Mouse (Mus musculus) kidney, adult 8-10 months (tissue): ENCODE measurements around the gene Ttc39b.
"Not testable (repeated sequence)": the region's sequence is repeated elsewhere in the genome, so short reads cannot be mapped to it uniquely, and the experiment has no call there.

Experiments used
- DNase-seq, 2 experiments: peaks; one replicate each; pipeline ENCODE4 v3.0.0; 2022

The Ttc39b gene

DNA sequence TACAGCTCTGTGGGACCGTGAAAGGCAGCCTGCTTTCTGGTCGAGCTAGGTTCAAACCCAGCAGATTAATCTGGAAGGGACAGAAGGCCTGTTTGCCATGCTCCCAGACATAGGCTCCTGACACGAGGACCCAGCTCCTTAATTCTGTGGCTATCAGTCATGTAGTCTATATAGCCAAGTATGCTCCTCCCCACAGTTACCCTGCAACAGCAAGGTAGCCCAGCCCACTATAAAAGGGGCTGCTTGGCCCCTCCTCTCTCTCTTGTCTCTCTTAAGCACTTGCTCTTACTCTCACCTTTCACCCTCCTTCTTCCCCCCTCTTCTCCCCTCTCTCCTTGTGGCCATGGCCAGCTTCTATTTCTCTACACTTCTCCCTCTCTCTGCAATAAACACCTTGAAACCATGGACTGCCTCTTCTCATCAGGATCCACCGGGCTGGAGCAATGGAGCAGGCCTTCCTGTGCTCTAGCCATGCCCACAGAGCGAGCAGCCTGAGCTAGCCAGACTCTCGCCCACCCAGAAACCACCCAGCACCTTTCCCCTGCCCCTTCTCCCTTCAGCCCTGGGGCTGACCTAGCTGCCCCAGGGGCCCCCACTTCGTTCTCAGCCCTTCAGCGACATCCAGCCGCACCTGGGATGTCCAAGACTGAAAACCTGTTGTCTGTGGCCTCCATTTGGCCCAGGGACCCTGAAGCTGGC lies 51.0 kb downstream of the Ttc39b start:
- no peak for DNase-seq

DNA sequence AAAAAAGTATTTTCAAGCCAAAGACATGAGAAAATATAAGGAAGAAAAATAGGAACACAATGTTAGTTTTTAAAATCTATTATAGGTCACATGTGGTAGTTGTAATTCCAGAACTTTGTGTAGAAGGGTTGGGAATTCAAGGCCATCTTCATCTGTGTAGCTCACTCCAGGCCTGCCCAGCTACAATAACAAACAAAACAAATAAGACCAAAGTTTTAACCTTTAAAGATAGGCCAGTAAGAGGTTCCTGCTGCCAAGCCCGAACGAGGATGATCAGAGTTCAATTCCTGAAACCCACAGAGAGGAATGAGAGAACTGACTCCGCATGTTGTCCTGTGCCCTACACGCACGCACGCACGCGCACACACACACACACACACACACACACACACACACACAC lies 53.6 kb downstream of the Ttc39b start:
- DNase-seq, result no peak

DNA sequence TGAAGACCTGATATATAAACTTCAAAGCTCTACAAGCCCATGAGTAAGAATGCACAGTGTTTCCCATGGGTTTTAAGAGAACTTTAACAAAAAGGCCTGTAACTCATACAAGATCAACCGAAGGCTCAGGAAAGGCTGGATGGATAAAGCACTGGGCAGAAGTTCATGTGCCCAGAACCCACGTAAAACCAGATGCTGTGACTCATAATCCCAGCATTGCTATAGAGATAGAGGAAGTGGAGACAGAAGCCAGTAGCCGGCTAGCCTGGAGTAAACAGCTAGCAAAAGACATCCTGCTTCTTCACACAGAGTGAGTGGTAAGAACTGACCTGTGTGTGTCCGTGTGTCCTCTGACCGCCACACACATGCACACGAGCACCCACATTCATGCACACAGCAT lies 54.4 kb downstream of the Ttc39b start:
- DNase-seq, result no peak

DNA sequence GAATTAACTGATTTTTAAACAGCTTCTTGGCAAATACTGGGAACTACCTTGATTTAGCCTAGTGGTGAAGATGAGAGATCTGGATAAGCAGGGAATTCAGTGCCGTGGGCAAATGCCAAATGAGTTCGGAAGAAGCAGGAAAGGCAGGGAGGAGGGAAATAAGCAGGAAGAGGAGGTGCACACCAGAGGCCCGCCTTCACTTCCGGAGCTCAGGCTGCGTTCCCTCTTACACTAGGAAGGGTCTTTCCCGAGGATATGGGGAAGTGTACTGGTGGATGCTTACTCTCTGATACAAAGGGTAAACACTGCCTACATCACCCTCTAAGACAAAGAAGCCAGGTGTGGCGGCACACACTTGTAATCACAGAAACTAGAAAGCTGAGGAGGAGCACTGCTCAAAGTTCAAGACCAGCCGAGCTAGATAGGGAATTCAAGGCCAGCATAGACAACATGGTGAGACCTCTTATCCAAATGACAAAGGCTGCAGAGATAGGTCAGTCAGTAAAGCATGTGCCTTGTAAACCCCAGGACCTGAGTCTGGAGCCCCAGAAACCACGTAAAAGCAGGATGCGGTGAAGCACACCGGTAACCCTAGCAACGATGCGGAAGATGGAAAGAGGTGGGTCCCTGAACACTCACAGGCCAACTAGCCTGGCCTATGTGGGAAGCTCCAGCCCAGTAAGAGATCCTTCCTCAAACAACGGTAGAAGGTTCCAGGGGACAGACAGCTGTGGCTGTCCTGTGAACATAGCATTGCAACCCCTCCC lies 57.9 kb downstream of the Ttc39b start:
- no peak for DNase-seq

DNA sequence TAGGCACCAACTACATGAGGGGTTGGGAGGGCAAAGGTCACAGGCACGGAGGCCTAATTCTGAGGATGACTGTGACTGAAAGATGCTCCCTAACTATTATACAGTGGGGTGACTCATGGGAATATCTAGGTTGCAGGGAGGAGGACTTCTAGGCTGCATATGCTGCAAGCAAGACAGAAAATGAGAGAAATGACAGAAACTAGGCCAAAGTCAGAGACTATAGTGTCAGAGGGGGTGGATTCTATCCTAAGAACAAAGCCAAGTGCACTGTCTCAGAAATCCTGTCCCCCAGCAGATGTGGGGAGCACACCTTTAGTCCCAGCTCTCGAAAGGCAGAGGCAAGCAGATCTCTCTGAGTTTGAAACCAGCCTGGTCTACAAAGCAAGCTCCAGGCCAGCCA lies 59.2 kb downstream of the Ttc39b start:
- no peak for DNase-seq

DNA sequence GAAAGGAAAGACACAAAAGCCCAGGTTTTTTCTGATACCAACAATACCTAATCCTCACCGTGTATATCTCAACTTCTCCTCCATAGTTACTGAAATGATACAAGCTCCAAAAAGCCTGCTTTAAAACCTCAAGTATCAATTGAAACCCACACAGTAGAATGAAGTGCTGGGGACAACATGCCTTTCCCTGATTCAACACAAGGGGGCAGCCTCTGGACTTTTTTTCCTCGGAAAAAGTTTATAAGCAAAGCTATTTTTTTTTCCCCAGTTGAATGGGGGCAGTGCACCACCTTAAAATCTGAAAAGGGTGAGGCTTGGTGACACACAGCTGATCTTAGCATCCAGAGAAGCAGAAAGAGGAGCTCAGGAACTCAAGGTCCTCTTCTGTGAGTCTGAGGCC lies 62.1 kb downstream of the Ttc39b start:
- peak in 1 of 2 experiments; percentile 26 for DNase-seq

DNA sequence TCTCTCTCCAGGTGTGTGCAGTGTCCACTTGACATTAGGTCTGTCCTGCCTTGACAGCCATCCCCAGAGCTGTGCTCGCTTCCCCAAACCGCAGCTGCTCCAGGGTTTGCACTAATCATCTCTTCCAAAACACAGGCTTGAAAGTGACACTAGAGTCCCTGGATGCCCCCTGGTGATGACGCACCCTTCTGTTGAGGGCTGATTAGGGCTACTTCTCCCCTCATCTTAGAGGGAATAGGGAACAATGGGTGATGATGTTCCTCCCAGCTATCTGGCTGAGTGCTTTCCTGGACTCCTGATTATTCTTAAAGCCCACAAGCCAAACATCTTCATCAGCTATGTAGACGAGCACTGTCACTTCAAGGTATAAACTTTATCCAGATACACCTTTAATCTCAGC lies 64.4 kb downstream of the Ttc39b start:
- DNase-seq, result no peak

DNA sequence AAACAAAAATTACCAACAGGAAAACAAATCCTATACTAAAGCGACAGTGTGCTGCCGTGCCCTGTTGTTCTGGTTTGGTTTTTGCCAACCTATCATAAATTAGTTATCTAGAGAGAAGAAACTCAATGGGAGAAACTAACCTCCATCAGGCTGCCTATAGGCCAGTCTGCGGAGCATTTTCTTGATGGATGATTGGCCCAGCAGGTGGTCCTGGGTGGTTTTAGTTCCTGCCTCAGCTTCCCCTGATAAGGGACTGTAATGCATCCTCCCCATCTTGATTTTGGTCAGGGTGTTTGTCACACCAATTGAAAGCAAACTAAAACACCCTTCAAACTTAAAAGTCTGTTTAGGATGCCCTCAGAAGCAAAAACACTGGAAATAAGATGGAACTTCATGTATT lies 65.8 kb downstream of the Ttc39b start:
- no peak for DNase-seq

DNA sequence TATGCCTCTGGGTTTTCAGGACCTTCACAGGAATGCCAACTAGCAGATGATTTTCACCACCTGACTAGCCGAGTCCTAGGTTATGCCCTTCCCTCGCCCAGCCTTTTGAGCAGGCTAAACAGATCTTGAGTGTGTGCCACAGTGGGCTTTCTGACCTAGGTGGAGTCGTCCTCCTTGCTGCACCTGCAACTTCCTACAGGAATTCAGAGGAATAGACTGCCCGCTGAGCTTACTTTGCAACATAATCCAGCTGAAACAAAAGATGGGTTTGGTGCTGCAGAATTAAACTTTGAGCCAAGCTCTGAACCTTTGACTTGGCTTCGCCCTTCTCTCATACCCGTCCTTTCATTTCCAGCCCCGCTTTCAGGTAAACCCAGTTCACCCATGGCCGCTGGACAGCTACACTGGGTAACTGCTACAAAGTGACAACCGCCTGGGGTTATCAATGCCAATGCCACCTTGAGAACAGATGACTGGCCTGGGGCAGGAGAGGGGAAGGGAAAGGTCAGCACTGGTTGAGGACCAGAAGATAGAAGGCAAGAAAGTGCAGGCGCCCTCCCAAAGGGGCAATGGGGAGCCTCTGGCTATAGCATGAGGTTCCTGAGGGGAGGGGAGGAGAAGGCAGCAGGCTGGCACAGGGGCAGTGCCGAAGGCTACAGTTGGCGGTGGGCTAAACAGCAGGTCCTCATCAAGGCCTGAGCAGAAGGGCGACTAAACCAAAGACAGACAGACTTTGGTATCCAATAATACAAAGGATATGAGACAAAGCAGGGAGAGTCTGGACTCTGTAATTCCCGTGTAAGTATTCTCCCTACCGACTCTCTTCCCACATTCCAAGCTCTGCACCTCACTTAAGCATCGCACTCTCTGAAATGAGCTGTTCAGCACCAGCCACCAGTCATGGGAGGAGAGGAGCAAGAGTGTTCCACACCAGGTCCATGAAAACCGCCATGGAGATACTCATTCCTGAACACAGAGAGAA lies 66.5 kb downstream of the Ttc39b start:
- no peak for DNase-seq

DNA sequence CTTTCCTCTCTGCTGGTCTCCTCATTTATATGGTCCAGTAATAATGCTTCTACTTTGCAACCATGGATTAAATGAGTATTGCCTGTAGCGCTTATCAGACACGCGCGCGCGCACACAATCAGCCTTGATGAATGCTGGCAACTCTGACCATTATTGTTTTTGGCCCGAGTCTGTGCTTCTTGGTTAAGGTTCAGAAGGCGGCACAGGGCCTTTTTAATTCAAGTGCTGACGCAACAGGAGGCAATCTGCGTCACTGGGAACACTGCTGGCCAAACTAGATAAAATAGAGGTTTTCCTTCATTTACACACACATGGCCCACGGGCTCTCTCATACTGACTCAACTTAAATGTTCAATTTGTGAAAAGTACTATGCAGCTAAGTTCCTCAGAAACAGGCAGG lies 67.3 kb downstream of the Ttc39b start:
- peak; percentile 28 for DNase-seq

DNA sequence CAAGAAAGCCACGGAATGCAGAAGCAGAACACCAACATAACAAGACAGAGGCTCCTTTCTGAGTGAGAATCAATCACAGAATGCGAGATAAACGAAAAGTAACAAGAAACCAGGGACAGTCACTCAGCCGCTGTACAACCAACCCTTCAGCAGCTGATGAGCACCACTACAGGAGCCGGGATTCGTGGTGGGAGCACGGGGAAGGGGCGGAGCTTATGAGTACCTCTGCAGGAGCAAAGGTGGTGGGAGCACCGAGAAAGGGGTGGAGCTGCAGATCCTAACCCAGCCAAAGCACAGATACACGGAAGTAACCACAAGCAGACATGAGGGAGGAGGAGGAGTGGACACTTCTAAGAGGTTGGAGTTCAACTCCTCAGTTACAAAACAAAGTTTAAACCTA lies 69.1 kb downstream of the Ttc39b start:
- DNase-seq, result no peak

DNA sequence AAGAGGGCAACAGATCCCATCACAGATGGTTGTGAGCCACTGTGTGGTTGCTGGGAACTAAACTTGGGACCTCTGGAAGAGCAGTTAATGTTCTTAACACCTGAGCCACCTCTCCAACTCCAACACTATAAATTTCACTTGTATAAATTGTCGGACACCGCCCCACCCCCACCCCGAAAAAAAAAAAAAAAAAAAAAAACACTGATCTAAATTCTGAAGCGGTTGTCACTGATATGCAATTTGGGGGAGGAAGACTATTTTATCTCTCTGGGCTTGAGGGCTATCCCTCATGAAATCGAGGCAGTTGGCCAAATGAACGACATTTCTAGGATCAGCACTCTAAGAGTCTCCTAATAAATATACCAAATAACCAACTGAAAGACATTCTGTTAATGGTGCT lies 70.4 kb downstream of the Ttc39b start:
- DNase-seq, result no peak

DNA sequence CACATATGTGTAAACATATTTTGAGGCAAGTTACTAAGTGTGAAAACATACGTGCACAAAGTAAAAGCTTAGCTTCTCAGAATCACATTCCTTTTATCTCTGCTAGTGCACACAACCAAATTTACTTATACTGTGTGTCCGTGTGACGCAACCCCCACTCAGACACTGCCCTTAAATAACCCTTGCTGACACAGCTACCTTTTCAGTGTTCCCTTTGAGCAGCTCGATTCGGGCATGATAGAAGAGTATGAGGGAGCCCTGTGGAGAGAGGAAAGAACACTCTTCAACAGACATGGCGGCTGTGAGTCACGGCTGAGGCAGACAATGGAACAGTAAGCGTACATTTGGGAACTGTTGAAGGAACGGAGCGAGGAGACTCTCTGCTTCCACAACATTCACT lies 80.3 kb downstream of the Ttc39b start:
- no peak for DNase-seq

DNA sequence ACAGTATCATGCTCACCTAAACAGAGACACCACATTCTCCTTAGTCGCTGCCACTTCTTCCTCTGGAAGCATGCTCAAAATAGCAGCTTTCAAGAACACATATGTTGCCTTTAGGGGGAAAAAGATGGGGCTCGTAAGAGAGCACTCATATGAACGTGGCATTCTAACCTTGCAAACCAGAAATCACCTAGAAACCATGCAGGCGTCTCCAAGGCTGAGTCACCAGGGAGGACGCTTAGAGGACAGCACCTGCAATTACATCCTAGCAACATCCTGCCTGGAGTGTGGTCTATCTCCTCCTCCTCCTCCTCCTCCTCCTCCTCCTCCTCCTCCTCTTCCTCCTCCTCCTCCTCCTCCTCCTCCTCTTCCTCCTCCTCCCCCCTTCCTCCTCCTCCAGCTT lies 82.4 kb downstream of the Ttc39b start:
- DNase-seq, result no peak

DNA sequence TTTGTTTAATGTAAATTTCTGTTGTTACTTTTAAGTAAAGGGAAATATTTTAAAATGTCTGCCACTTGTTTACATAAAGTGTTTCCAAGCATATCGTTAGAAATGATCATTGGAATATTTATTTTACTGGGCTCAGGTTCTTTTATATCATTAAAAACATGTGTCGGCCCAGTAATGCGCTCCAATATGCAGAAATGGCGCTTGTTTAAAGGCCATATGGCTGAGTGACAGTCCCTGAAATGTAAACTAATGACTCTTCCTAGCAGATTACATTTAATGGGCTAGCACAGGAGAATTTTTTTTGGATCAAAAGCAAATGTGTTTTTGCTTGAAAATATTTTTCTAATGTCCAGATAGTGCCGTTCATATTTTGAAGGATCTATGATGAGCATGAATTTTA lies 86.4 kb downstream of the Ttc39b start:
- DNase-seq, result no peak

DNA sequence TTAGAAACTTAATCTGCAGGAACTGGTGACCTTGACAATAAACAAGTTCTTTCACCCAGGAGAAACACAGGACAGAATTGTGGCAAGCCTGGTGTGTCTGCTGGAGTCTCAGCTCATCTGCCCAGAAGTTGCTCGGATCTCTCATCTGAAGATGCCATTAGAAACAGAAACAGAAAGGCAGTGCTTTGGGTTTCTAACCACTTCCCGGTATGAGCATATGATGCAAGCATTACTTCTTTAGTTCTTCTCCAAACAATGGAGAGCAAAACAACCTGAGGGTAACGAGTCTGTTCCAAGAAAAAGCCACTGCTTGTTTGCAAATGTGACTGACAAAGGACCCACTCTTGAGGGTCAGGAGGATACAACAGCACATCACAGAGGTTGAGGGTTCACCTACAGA lies 88.8 kb downstream of the Ttc39b start:
- not testable (repeated sequence) for DNase-seq

DNA sequence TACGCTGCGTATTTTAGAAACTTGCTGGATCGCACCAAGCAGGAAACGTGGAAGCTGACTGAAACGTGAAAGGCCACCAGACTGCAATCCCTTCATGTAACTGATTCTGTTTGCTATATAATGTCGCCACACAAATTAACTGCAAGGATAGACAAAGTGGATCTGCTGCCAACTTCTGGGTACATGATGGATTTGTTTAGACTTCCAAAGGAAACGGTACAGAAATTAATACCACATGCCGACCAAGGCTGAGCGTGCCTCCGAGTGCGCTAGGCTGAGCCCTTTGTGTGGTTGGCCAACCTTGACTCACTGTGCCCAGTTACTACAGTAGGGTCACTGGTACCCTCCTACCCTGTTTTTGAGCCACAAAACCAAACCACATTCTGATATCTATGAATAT lies 89.3 kb downstream of the Ttc39b start:
- DNase-seq, result no peak

DNA sequence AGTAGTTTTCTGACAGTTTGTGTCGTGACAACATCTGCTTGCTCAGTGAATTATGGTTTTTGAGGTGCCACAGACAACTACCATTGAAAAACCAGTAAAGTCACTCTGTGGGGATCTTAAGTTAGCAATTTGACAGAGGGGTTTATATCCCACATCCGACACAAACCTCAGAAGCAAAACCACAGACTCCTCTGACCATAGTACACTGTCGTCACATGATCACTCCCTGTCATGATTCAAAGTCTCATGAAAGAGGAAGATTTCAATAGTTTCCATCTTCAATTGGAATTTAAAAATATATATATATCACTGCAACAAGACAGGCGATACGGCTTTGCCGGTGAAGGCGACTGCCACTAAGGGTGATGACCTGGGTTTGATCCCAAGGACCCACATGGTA lies 89.9 kb downstream of the Ttc39b start:
- no peak for DNase-seq

DNA sequence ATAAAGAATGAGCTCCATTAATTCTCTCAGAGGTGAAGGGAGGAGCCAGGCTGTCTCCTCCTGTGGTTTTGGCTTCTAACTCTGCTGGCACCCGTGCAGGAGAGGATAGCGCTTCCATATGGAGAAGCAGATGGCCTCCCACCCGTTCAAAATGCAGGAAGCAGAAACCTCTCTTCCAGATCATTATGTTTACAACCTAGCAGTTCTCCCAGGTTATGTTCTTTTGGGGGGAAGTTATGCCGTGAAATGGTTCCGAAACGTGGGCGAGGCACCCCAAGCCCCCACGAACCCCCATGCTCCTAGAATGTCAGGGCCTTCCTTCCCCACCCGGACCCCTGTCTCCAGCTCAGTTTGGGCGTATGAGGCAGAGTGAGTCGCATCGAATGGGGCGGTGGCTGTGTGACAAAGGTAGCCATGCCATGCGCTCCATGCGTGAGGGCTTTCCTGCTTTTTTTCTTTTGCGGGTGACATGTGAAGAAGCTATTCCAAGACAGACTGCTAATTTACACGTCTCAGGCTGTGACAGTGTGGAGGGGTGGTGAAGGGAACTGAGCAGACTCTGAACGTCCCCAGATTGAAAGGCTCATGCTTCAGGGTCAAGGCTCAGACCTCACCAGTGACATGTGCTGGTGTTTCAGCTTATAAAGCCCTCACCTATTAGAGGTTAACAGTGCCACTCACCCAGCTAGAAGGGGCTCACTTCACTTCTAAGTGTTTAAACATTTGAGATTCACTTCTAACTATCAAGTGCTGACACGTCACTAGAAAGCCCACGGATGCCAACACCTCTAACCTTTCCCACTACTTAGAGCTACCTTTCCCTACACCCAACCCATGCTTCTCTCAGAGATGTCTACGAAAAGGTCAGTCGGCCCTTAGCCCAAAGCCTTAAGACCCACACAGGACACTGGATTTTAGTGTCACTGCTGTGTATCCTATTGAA lies 90.6 kb downstream of the Ttc39b start:
- DNase-seq, result no peak

DNA sequence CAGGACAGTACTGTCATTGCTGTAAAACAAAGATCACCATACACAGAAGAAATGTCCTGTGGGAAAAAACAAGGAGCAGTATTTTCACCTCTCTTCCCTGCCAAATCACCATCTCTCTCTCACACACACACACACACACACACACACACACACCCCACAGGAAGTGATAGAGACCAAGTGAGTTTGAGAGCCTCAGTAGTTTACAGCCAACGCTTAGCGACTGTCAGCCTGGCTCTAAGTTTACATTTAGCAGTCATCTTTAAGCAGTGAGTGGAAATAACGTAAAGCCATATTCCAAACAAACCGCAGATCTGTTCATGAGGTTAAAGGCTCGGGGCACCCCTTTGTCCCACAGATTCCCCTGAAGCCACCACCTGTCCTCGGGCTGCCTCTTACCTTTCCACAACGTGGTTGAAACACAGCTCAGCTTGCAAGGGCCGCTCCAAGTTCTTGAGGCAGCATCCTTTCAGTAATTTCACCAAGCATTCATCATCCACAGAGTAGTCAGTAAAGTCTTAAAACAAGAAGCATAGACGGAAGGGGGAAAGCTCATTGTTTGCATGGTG lies 91.7 kb downstream of the Ttc39b start:
- no peak for DNase-seq

DNA sequence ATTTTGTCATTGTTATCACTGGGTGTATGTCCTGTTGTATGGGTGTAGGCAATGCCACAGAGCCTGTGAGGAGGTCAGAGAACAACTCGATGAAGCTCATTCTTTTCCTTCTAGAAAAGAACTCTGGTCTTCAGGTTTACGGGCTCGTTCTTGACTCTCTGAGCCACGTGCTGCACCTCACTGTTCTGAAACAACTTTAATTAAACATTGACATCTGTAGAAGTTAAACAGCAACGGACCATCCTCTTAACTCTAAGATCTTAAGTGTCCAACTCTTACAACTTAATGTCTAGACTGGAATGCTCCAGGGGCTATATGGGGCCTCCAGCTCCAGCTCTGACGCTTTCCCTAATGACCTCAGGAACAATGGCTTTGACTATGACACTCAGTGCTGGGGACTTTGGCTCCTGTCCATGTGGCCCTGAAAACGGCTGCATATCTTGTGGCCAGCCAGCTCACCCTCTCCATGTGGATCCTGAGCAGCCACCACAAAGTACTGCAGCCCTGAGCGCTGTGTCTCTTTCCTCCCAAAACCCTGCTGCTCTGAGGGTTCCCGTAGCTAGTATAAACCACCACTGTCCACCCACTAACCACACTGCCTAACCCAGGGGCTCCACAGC lies 95.3 kb downstream of the Ttc39b start:
- DNase-seq, result peak; percentile 15 to 17

DNA sequence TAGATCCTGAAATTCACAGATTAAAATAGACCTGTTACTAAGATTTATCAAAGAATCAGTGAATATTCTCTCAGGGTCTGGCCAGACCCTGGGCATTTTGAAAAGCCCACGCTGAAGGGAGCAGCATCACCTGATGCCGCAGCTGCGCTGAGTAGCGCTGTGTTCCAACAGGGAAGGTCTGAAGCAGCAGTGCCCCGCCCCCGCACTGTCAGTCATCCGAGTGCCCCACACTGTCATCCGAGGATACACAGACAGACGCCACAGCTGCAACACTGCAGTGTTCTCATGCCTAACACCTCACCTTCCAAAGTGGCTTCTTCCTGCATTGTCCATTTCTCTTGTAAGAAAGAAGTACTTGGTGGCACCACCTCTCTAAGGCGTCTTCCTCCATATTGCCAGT lies 96.0 kb downstream of the Ttc39b start:
- DNase-seq, result no peak
